In genomic region chr1:34825909-34826308, GRCm38 (mm10) we compare ENCODE assay signal across 26 mouse cellular contexts. TPM values are rescaled to one million over a fixed set of nuclear protein-coding genes. Genes with fewer than 3 reads are reported as not detected.
A peak's percentile ranks its signal among the peaks of the same experiment; 100 is the strongest.
DNase-seq lines count a peak whose midpoint lies in the region; ATAC-seq and TF ChIP-seq lines count a peak whose summit lies in the region.
"Had no signal": no experiment of that assay in that cellular context is flagged by ENCODE, and none has a peak within 500 bp of the region (broad histone marks: within the 10 kb centered on the region; RNA-seq: fewer than 3 reads in every experiment).

No protein-coding gene starts in this region.

- in situ Hi-C loops in CH12.LX (cut with MboI; ENCODE audit: low pct_ligation_motif_present, low pct_unique_long_range_greater_than_20kb, low sequenced_read_pairs): no loop called here

- no peak overlapping the region for H3K9ac ChIP-seq in CH12.LX (ENCODE audit: insufficient read depth, low read depth)
- H3K9ac ChIP-seq in intestine, embryonic 16.5 days (ENCODE audit: low read depth, low read length): no peak overlapping the region
- H3K9ac ChIP-seq: embryonic facial prominence, embryonic 13.5 days; forebrain, embryonic 12.5 days; forebrain, embryonic 15.5 days; heart, embryonic 13.5 days; hindbrain, embryonic 14.5 days had no signal

- dilution Hi-C loops in CH12.LX (cut with MboI; ENCODE audit: extremely low pct_ligation_motif_present, extremely low pct_unique_long_range_greater_than_20kb, low sequenced_read_pairs): no loop called here

- H3K4me1 ChIP-seq in CH12.LX (ENCODE audit: control insufficient read depth in 1 of 2, insufficient read depth in 2 of 2): peaks cover 11 to 68% of the 10 kb centered on the region in 2 experiments
- 0 out of 2 replicates have a peak, but pooled peaks cover 2% of the 10 kb centered on the region for H3K4me1 ChIP-seq in intestine, embryonic 16.5 days (ENCODE audit: control insufficient read depth, insufficient read depth, low read length)

- H3K4me3 ChIP-seq in CH12.LX (replicated peaks in 1 of 3; ENCODE audit: low read depth in 2 of 3, low read length in 2 of 3, poor library complexity in 1 of 3): no peak overlapping the region
- H3K4me3 ChIP-seq in intestine, embryonic 16.5 days (ENCODE audit: low read length): no peak overlapping the region
- H3K4me3 ChIP-seq: embryonic facial prominence, embryonic 10.5 days; embryonic facial prominence, embryonic 13.5 days; erythroblast, embryonic 14.5 days; forebrain, embryonic 12.5 days; forebrain, embryonic 15.5 days; heart, adult 2 months; heart, embryonic 10.5 days; heart, embryonic 13.5 days had no signal

- peak; percentile 44 for DNase-seq in CD4-positive, CD25-positive, alpha-beta regulatory T cell, adult 2 months (ENCODE audit: low read depth, low spot score)
- peak; percentile 70 for DNase-seq in CH12.LX (ENCODE audit: extremely low read depth)
- DNase-seq in induced T-regulatory cell, adult 2 months (ENCODE audit: low read depth): peak; percentile 62
- DNase-seq in kidney, postnatal 25 days: no peak
- no peak for DNase-seq in right cerebral cortex, adult 2 months (ENCODE audit: low spot score in 2 of 2)
- DNase-seq: adrenal gland, postnatal 10 days; adrenal gland, postnatal 36 days; cerebellum, adult 11 months; cerebellum, adult 2 months; cerebellum, adult 9-11 months; embryo, embryonic 11 days; gastrocnemius, postnatal 25 days; heart, adult 2 months; heart, postnatal 14 days; heart, postnatal 4 days had no signal

- no peaks in the 10 kb centered on the region for H3K9me3 ChIP-seq in CH12.LX (replicated peaks; ENCODE audit: low read length)
- H3K9me3 ChIP-seq in intestine, embryonic 16.5 days (ENCODE audit: control insufficient read depth, low read length): no peaks in the 10 kb centered on the region
- H3K9me3 ChIP-seq: embryonic facial prominence, embryonic 10.5 days; embryonic facial prominence, embryonic 13.5 days; forebrain, embryonic 12.5 days; forebrain, embryonic 15.5 days; heart, embryonic 10.5 days; heart, embryonic 13.5 days had no signal

- no peak for TF ChIP-seq CTCF in CH12.LX (conservative IDR thresholded peaks at IDR 0.05 in 1 of 2, IDR thresholded peaks at IDR 0.05 in 1 of 2; ENCODE audit: low read depth in 2 of 2, low read length in 2 of 2)

- TF ChIP-seq POLR2A in CH12.LX (IDR thresholded peaks at IDR 0.05; ENCODE audit: low read depth, low read length): no peak

- no peak overlapping the region for H3K27ac ChIP-seq in CH12.LX (ENCODE audit: insufficient read depth, low read depth)
- H3K27ac ChIP-seq in intestine, embryonic 16.5 days (ENCODE audit: low read length): no peak overlapping the region
- H3K27ac ChIP-seq: embryonic facial prominence, embryonic 10.5 days; embryonic facial prominence, embryonic 13.5 days; forebrain, embryonic 12.5 days; forebrain, embryonic 15.5 days; heart, adult 2 months; heart, embryonic 10.5 days; heart, embryonic 13.5 days; hindbrain, embryonic 14.5 days; hindbrain, postnatal 0 days had no signal

- no peak for ATAC-seq in intestine, embryonic 16.5 days
- ATAC-seq: forebrain, embryonic 15.5 days; hindbrain, postnatal 0 days; intestine, postnatal 0 days had no signal

- peak; percentile 59 for TF ChIP-seq EP300 in CH12.LX (IDR thresholded peaks at IDR 0.05; ENCODE audit: low read length)

- no peak overlapping the region for H3K4me2 ChIP-seq in CH12.LX (ENCODE audit: insufficient read depth, low read depth, poor library complexity, severe bottlenecking)
- no peak overlapping the region for H3K4me2 ChIP-seq in intestine, embryonic 16.5 days (ENCODE audit: low read depth, low read length)
- H3K4me2 ChIP-seq: embryonic facial prominence, embryonic 13.5 days; forebrain, embryonic 12.5 days; forebrain, embryonic 15.5 days; heart, embryonic 13.5 days; hindbrain, embryonic 14.5 days had no signal

- no peak; the same call in 1 of the 2 replicates for TF ChIP-seq RAD21 in CH12.LX (IDR thresholded peaks at IDR 0.05; ENCODE audit: low read depth, low read length)

- H3K27me3 ChIP-seq in CH12.LX (replicated peaks): no peaks in the 10 kb centered on the region
- no peaks in the 10 kb centered on the region for H3K27me3 ChIP-seq in intestine, embryonic 16.5 days (replicated peaks; ENCODE audit: control insufficient read depth, insufficient read depth, low read length)
- H3K27me3 ChIP-seq: embryonic facial prominence, embryonic 13.5 days; forebrain, embryonic 12.5 days; forebrain, embryonic 15.5 days; heart, embryonic 13.5 days had no signal

- peaks cover 50 to 86% of the 10 kb centered on the region in 2 experiments for H3K36me3 ChIP-seq in CH12.LX (replicated peaks in 1 of 2; ENCODE audit: control insufficient read depth in 1 of 2, insufficient read depth in 1 of 2, low read length in 1 of 2)
- peaks cover 18% of the 10 kb centered on the region for H3K36me3 ChIP-seq in intestine, embryonic 16.5 days (ENCODE audit: control insufficient read depth, insufficient read depth, low read length)

- H3K79me2 ChIP-seq in CH12.LX (replicated peaks; ENCODE audit: control insufficient read depth, extremely low read depth, insufficient read depth, poor library complexity, severe bottlenecking): peaks cover 41% of the 10 kb centered on the region

- WGBS in intestine, embryonic 16.5 days: 83% methylated on average over 9 of the region's 9 CpGs

TF ChIP-seq in CH12.LX, 34 proteins besides CTCF, POLR2A, EP300 and RAD21:
- no peak for TF ChIP-seq USF2 (conservative IDR thresholded peaks at IDR 0.05; ENCODE audit: low read depth, low read length)
- no peak for TF ChIP-seq ZMIZ1 (IDR thresholded peaks at IDR 0.05; ENCODE audit: low read depth, low read length)
- 0 out of 2 replicates have a peak, but pooled peaks have one; percentile 22 for TF ChIP-seq ELF1 (IDR thresholded peaks at IDR 0.05; ENCODE audit: low read depth, low read length)
- peak; percentile 81 for TF ChIP-seq IRF4 (IDR thresholded peaks at IDR 0.05; ENCODE audit: low read depth, low read length)
- no peak; the same call in 1 of the 2 replicates for TF ChIP-seq ETS1 (conservative IDR thresholded peaks at IDR 0.05; ENCODE audit: low read depth, low read length)
- TF ChIP-seq CHD1 (IDR thresholded peaks at IDR 0.05; ENCODE audit: low read depth, low read length): no peak
- peak; percentile 85 for TF ChIP-seq ZNF384 (IDR thresholded peaks at IDR 0.05; ENCODE audit: low read depth, low read length)
- peak; percentile 55; the same call in 1 of the 2 replicates for TF ChIP-seq RCOR1 (conservative IDR thresholded peaks at IDR 0.05; ENCODE audit: low read depth, low read length)
- TF ChIP-seq MAZ (IDR thresholded peaks at IDR 0.05; ENCODE audit: low read depth, low read length): 0 out of 2 replicates have a peak, but pooled peaks have one; percentile 34
- 0 out of 2 replicates have a peak, but pooled peaks have one; percentile 16 for TF ChIP-seq JUND (conservative IDR thresholded peaks at IDR 0.05; ENCODE audit: low read depth, low read length)
- peak; percentile 87 for TF ChIP-seq BHLHE40 (IDR thresholded peaks at IDR 0.05; ENCODE audit: low read depth, low read length)
- TF ChIP-seq HCFC1 (IDR thresholded peaks at IDR 0.05; ENCODE audit: low read depth, low read length): no peak
- no peak for TF ChIP-seq E2F4 (IDR thresholded peaks at IDR 0.05; ENCODE audit: insufficient replicate concordance, low read depth, low read length)
- TF ChIP-seq MYC (IDR thresholded peaks at IDR 0.05; ENCODE audit: low read depth, low read length): no peak
- peak; percentile 36; the same call in 1 of the 2 replicates for TF ChIP-seq SIN3A (IDR thresholded peaks at IDR 0.05; ENCODE audit: low read length)

RNA-seq across cellular contexts. Expression of gene Fam168b, which starts 17.0 kb away (rescaled TPM):
- 50.5 and 51.3 TPM in 2 replicates for total RNA-seq in CH12.LX (2012; rRNA removed)
- 64.4 and 67.5 TPM in 2 replicates for total RNA-seq in CH12.LX (2014; rRNA removed)
- 57.3 and 60.9 TPM in 2 replicates for polyA plus RNA-seq in CH12.LX (2012; ENCODE audit: insufficient read length, low read depth)
- 24.9 and 45.5 TPM in 2 replicates for polyA plus RNA-seq in intestine, embryonic 16.5 days (2015; fragmentation: Nextera tagmentation; extraction: Ambion mirVana)

RNA-seq across cellular contexts. Expression of gene Plekhb2, which starts 23.9 kb away (rescaled TPM):
- total RNA-seq in CH12.LX (2012; rRNA removed): 15.4 and 21.0 TPM in 2 replicates
- 23.8 and 24.6 TPM in 2 replicates for total RNA-seq in CH12.LX (2014; rRNA removed)
- 30.2 and 44.8 TPM in 2 replicates for polyA plus RNA-seq in CH12.LX (2012; ENCODE audit: insufficient read length, low read depth)
- polyA plus RNA-seq in intestine, embryonic 16.5 days (2015; fragmentation: Nextera tagmentation; extraction: Ambion mirVana): 118 and 132 TPM in 2 replicates

Comparison
In these comparisons a context has a peak if more than half of its experiments do, and no peak if none do; other contexts are left out.
1. DNase-seq: peak in CD4-positive, CD25-positive, alpha-beta regulatory T cell, adult 2 months (single experiment), CH12.LX (single experiment) and induced T-regulatory cell, adult 2 months (single experiment); none in kidney, postnatal 25 days (0 of 2) and right cerebral cortex, adult 2 months (0 of 2).